Mouse (Mus musculus): ENCODE data around the gene Il12rb1.

Il12rb1 gene

DNA sequence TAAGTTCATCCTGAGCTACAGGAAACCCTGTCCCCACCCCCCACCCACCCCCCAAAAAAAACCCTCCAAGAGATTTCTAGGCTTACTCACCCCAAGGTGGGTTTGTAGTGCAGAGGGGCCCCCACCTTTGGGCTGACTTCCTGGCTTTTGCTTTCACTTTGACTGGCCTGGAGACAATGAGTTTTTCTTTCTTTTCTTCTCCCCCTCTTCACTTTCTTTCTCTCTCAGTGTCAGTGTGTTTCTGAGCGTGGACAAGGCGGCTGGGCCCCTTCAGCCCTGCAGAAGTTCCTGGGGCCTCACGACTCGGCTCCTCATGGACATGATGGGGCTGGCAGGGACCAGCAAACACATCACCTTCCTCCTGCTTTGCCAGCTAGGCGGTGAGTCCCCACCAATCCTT, at the start of gene Il12rb1:
TSS of gene Il12rb1 (plus strand) at position 211 of the 400 bp plus-strand sequence.
- WGBS: 86% methylated on average over 5 of the region's 5 CpGs

DNA sequence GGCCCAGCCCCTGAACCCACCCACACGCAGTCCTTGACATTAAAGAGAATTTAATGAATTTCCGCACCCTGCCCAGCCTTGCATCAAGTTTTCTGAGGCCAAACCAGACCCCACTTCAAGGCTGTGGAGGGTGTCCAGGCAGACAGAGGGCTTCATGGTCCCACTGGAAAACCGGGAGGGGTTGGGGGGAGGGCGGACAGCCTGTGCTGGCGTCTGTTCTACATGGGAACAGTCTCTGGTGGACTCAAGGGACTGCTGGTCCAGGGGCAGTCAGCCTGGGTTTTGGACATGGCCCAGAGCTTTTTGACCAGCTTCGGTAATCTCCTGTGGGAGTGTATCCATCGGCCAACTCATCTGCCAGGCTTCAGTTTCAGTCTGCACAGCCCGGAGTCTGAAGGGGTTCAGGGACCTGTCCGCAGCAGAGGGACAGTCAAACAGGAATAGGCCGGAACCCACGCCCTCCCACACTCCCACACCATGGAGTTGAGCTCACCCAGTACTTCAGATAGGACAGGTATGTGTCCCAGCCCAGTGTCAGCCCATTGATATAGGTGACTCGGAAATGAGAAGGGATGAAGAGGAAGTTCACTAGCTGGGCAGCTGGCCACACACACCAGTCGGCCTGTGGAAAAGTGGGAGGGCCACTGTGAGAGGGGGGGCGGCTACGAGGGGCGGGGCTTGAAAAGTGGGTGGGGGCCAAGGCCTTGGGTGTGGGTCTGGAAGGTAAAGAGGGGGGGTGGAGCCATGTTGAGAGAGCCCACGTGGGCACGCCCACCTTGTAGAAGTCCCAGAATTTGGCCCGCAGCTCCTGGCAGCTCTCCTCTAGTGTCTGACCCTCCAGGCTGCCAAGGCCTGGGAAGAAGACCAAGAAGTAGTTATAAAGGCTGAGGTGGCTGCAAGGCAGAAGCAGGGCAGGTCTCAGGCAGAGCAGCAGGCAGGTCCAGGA, 49.4 kb upstream of the Il12rb1 start:
- WGBS: 45% methylated on average over 19 of the region's 19 CpGs

DNA sequence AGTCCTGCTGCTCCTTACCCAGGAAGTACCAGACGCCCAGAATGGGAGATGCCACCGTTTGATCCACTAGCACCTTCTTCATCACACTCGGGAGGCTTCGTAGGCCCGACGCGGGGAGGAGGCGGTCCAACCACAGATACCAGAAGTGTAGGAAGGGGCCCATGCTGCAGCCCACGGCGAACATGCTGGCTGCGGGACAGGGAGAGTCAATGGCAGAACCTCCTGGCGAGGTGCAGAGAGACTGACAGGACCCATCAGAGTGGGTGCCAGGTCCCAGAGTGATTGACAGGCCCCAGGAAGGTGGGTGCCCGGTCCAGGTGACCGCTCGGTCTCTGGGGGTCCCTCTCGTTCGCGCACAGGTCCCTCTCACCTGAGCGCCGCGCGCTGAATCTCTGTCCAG, 47.9 kb upstream of the Il12rb1 start:
- WGBS: under 1% methylated on average over 22 of the region's 22 CpGs

GRCm38 (mm10) chr8:70760775-70761406, 47.4 kb upstream of the Il12rb1 start, which contains the start of gene Mpv17l2:
Gene Mpv17l2 (minus strand): TSS chr8:70760946.
- WGBS: under 1% methylated on average over 55 of the region's 55 CpGs

GRCm38 (mm10) chr8:70762118-70762517, 46.1 kb upstream of the Il12rb1 start:
- 74% methylated on average over 1 of the region's 1 CpGs for WGBS

GRCm38 (mm10) chr8:70763354-70763753, 44.9 kb upstream of the Il12rb1 start:
- WGBS: 9% methylated on average over 3 of the region's 3 CpGs

GRCm38 (mm10) chr8:70764026-70764425, 44.2 kb upstream of the Il12rb1 start:
- WGBS: 89% methylated on average over 8 of the region's 8 CpGs

GRCm38 (mm10) chr8:70764676-70765075, 43.6 kb upstream of the Il12rb1 start:
- WGBS: 93% methylated on average over 13 of the region's 13 CpGs

- WGBS: 69% methylated on average over 9 of the region's 9 CpGs
Observed at GRCm38 (mm10) chr8:70765329-70765728, 42.9 kb upstream of the Il12rb1 start.

DNA sequence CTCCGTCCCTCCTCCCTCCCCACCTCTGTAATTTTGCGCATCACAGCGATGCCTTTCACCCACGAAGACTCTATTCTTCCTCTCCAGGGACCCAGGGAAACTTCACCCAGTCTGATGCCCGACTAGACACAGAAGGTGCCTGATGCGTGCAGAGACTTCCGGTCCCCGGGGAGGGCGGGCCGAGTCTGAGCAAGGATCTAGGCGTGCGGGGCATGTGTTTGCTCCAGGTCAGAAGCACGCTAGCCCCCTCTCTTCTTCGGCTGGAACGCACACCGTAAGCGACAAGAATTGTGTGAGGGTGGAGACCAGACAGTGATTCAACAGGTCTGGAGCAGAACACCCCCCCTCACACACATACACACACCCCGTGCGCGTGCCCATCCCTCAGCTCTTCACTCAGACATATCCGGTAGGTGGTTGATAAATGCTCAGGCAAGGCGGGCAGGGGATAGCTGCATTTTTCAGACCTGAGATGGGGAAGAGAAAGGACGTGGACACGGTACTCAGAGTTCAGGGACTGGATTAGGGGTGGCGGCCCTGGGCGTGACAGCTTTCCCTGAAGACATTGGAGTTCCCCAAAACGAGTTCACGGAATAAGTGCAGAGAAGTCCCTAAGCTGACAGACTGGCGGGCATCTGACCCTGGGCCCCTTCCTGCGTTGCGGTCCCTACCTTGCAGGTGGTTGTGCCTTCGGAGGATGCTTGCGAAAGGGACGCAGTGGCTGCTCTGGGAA, 42.2 kb upstream of the Il12rb1 start:
- 5% methylated on average over 34 of the region's 34 CpGs for WGBS

DNA sequence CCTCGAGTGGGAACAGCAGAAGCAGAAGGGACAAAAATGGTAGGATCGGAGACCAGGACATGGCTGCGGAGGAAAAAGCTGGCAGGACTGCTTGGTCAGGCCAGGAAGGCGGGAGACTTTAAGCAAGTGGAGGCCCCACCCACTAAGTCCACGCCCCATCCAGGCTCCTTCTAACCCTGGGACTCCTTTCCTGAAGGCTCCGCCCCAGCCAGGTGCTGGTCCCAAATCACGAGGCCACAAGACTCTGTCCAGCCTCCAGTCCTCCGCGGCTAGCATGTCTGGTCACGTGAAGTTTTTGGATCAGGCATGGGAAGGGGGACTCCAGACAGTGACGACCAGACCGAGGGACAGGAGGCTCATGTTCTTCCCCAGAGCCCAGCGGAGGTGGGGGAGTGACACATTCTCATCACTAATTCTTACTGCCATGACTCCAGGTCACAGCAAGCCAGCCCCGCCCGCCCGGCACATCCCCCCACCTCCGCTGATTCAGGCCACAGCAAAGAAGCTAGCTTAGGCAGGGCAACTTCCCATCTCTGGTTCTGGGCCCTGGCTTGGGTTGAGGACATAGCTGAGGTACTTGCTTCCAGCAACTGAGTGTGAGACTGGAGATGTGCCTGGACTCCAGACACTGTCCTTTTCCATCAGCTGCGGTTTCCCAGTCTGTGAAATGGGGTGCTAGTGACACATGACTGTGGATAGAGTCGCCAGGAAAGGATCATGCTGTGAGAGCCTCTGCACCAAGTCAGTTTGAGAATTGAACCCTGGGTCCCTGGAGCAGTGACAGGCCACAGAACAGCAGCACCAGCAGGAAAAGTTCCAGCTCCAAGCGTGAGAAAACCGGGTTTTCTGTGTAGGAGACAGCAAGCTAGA, 41.4 kb upstream of the Il12rb1 start:
- 14% methylated on average over 21 of the region's 21 CpGs for WGBS

GRCm38 (mm10) chr8:70767503-70767902, 40.7 kb upstream of the Il12rb1 start:
- WGBS: 70% methylated on average over 6 of the region's 6 CpGs

DNA sequence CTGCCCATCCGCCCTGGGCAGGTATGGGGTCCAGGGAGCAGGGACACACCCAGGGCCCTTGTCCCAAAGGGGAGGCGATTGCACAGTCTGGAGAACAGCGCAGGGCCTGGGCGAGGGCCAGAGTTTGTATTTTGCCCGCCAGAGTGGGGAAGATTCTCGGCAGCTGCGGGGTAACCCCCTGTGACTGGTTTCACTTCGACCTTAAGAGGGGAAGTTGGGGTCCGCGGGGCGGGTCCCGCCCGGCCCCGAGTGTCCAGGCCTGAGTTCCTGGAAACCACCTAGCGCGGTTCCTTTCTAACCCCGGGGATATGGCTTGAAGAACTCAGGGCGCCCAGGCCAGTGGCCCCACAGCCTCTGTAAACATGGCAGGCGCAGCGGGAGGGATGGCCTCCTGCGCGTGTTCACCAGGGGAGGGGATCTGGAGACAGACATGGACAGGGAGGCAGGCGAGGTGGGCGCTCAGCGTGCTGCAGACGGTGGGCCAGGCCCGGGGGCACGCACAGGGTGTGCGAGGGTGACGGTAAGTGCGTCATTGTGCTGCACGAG, 39.9 kb upstream of the Il12rb1 start:
- WGBS: 91% methylated on average over 32 of the region's 32 CpGs

- 76% methylated on average over 16 of the region's 16 CpGs for WGBS
Observed at GRCm38 (mm10) chr8:70768956-70769355, 39.3 kb upstream of the Il12rb1 start.

DNA sequence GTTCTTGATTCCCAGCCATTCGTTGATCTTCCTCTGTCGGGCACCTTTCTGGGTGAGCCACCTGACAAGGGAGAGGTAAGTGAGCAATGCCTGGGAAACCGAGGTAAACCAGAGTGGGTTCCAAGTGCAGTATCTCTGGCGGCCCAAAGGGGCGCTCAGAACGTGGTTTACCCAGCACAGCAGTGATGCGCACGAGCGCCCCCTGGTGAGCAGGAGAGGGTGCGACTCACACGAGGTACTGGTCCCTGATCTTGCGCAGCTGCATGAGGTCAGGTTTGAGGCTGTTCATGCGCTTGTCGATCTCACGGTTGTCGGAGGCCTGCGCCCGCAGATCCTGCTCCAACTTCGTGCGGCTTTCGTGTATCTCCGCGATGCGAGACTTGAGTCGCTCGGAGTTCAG, 38.9 kb upstream of the Il12rb1 start:
- WGBS: 8% methylated on average over 26 of the region's 26 CpGs

DNA sequence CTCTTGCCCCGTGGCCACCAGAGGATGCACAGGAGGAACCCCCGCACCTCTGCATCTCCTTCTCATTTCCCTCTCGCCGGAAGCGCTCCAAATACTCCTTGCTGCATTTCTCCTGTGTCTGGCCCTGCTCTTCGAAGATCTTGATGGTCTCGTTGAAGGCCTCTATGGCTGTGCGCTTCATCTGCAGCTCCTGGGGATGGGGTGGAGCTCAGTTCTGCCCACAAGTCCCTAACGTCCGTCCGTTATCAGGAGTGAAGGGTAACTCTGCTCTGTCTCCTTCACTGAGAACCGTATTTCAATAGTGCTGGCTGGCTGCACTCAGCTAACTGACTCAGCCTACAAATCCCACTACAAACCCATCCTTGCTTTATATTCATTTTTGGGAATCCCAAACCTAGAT, 38.4 kb upstream of the Il12rb1 start:
- WGBS: 80% methylated on average over 12 of the region's 12 CpGs

- WGBS: 95% methylated on average over 13 of the region's 13 CpGs
Observed at GRCm38 (mm10) chr8:70770748-70771147, 37.5 kb upstream of the Il12rb1 start.

DNA sequence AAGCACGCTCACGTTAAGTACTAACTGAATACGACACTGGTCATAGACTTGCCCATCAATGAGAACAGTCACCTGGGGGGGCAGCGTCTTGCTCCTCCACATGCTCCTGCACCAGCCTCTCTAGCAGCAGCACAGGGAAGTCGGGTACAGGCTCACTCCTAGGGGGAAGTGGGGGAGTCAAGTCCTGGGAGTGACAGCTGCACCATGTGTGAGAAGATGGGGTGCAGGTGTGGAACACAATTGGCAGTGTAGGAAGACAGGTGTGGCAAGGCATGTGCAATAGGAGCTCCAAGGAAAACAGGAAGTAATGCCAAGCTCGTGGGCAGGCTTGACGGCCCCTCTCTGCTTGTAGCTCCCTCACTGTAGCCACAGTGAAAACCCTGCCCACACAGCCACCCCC, 37.0 kb upstream of the Il12rb1 start:
- WGBS: 73% methylated on average over 7 of the region's 7 CpGs

DNA sequence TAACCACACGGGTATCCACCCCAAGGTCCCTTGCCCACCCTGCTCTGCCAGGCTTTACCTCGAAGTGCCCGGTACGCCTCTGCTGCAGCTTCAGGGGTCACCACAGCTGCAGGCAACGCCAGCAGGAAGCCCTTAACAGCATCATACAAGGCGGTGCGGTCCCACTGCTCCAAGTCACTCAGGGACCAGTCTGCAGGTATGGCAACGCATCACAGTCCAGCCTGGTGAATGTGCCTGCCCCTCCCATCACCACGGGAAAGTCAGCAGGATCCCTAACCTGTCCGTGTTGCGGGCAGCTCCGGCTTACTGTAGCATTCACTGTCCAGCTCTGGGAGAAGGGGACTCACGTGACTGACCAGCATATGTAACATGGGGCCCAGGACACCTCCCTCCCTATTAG, 36.2 kb upstream of the Il12rb1 start:
- WGBS: 94% methylated on average over 13 of the region's 13 CpGs

DNA sequence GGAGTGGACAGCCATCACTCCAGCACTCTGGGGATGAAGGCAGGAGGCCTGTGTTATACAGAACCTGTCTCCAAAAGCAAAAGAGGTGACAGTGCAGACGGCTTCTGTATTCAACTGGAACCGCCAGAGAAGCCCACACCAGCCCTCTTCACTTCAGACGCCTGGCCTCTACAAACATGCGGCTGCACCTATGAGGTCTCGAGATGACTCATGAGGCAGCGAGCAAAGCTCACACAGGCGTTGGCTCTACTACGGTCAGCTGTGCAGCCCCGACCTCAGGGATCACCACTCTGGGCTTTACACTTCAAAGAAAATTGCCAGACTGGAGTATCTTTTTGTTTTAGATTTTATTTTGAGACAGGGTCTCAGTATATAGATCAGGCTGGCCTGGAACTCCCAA, 35.4 kb upstream of the Il12rb1 start:
- 77% methylated on average over 9 of the region's 9 CpGs for WGBS

DNA sequence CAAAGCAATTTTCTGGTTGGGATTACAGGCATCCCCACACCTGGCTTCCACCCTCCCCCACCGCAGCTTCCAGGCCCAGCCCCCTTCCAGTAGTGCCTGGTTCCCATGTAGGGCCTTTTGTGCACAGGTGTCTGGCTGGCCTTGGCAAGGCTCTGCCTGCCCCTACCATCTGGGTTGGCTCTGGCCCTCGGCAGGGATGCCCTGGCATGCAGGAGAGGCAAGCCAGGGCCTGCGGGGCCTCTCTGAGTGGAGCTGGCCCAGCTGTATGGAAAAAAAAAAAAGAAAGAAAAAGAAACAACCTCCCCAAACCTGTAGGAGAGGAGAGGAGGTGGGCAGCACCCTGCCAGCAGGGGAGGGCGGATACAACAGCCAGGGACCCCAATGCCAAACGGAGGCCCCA, 34.8 kb upstream of the Il12rb1 start:
- 43% methylated on average over 5 of the region's 5 CpGs for WGBS

All from cerebral cortex, adult 2 months (tissue).